Mouse (Mus musculus) liver, embryonic 14.5 days (tissue): ENCODE results near the gene Scgb1c1.

Experiments
- CTCF ChIP-seq: IDR thresholded peaks from 2 replicates; pipeline ENCODE4 v1.5.1; 2016; ENCODE audit warnings: antibody characterized with exemption, low read depth, control low read depth
- EP300 ChIP-seq: IDR thresholded peaks from 2 replicates; pipeline ENCODE4 v1.6.1; 2016; ENCODE audit warnings: antibody characterized with exemption, low read depth

DNA sequence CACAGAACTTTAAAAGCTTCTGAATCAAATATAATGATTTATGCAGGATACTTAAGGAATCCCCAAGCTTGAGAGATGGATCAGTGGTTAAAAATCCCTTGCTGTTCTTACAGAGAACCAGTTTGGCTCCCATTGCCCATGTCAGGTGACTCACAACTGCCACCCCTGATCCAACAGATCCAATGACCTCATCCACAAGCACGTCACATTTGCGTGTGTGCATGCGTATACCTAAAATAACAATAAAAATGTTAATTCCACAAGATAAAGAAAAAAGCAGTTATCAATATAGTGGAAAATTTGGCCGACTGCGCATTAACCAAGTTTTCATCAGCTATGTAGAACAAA is 24.1 kb upstream of the Scgb1c1 start:
- no peak for TF ChIP-seq CTCF
- no peak for TF ChIP-seq EP300
